Mouse (Mus musculus) adrenal gland, postnatal 4 days (tissue): ENCODE data around the gene Cmya5. TPM values are rescaled to one million over a fixed set of nuclear protein-coding genes. Genes with fewer than 3 reads are reported as not detected.
"Not testable (repeated sequence)": the region's sequence is repeated elsewhere in the genome, so short reads cannot be mapped to it uniquely, and the experiment has no call there.

Experiments
- DNase-seq, 2 experiments: peaks; one replicate each; pipeline ENCODE4 v3.0.0; 2021 to 2022; ENCODE audit warnings: low spot score in 2 of 2, mixed read lengths in 2 of 2
- long read RNA-seq, 2 experiments: library from polyadenylated mRNA; stranded (forward); transcript quantifications; one replicate each; pipeline ENCODE4 v2.0.0; 2021
- total RNA-seq, 2 experiments: library from RNA; stranded (reverse); gene quantifications; 2 replicates each; pipeline ENCODE4 v1.2.3; 2021

Gene Cmya5
- 1 to 10 TPM; 3.7 to 7.3 TPM for total RNA-seq
- long read RNA-seq, experiment 1 = 0 reads
- long read RNA-seq, experiment 2 = 0 reads

- DNase-seq = peak; percentile 61 to 81
Measured at GRCm38 (mm10) chr13:93144336-93145167, at the start of gene Cmya5. TSS of gene Cmya5 (minus strand) at chr13:93144724.

GRCm38 (mm10) chr13:93192646-93193026 is 48.1 kb upstream of the Cmya5 start:
- no peak for DNase-seq

DNA sequence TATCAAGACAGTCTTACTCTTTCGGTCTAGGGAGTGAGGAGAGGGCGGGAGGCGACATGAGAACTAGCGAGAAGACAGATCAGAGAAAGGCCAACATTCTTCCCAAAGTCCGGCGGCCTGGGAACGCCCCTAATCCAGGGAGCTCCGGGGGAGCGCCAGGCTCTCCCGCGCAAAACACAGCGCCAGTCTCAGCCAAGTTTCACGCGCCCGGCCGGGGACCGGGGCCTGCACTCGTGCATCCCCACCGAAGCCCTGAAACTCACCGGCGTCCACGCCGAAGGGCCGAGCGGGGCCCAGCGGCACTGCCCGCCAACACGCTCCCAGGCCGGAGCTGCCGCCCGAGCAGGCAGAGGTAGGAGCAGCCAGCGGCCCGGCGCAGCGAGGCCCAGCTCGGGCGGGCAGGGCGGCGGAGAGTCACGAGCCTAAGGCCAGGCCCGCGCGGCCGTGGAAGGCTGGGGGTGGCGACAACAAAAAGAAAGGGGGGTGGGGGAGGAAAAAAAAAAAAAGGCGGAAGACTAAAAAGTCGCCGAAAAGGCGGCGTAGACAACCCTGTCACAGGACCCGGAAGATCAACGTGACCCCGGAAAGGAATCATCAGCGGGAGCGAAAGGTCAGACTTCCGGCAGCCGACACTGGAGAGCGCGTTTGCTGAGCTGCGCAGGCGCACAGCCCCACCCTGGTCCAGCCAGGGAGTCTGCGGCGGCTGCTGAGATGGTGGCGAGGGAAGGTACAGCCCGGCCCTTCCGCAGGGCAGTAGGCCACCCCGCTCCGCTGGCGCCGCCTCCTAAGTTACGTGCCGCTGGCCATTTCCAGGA is 47.5 kb upstream of the Cmya5 start, which contains the start of gene Tent2:
Tent2 (minus strand) TSS at position 555 of the 815 bp plus-strand sequence.
- DNase-seq = peak; percentile 76 to 84

- no peak for DNase-seq
Measured at GRCm38 (mm10) chr13:93189416-93189815, 44.9 kb upstream of the Cmya5 start.

DNA sequence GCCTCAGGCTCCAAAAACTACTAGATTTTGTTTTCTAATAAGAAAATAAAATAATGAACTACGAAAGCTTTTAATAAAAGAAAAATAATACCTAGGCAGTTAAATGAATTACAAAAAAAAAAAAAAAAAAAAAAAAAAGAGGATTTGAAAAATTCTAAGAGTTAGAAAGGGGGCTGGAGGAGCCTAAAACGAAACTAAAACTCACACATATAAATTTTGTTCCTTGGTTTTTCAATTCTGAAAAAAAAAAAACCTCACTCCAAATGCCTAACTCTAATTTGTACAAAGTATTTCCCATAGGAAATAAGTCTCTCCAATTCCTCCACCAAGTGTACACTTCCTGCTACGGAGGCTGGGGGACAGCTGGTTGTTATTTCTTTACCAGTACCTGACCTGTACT is 44.2 kb upstream of the Cmya5 start:
- DNase-seq = no peak

- DNase-seq = not testable (repeated sequence)
Measured at GRCm38 (mm10) chr13:93187792-93188191, 43.3 kb upstream of the Cmya5 start.

DNA sequence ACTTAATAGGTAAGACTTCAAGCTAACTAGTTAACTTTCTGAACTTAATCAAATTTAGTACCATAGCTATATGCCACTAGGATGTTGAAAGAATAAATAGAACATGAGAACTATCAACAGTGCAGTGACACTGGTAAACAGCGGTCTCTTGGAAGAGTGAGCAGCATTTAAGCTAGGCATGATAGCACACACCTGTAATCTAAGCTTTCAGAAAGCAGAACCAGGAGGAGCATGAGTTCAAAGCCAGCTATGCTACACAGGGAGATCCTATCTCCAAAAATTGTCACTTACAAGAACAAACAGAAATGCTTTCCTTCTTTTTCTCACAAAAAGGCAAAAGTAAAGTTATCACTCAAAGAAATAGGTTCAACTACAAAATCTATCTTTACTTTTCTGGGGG is 35.8 kb upstream of the Cmya5 start:
- DNase-seq = no peak

DNA sequence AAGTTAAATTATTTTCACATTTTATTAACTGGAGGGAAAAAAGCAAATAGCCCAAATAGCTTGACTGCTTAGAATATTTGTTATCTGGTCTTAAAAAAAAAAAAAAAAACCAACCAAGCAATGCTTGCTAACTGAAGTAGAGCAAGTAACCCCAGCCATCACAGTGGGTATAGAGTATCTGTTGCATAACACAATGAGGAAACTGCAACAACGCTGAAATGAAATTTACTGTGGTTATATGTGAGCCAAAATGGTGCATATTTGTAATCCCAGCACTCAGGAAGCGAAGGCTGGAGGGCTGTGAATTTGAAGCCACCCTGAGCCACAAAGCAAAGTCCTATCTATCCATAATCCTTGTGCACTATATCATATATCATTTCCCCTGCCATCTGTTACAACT is 35.0 kb upstream of the Cmya5 start:
- no peak for DNase-seq

GRCm38 (mm10) chr13:93177571-93177970 is 33.0 kb upstream of the Cmya5 start:
- no peak for DNase-seq

GRCm38 (mm10) chr13:93163303-93163702 is 18.8 kb upstream of the Cmya5 start:
- DNase-seq = no peak

DNA sequence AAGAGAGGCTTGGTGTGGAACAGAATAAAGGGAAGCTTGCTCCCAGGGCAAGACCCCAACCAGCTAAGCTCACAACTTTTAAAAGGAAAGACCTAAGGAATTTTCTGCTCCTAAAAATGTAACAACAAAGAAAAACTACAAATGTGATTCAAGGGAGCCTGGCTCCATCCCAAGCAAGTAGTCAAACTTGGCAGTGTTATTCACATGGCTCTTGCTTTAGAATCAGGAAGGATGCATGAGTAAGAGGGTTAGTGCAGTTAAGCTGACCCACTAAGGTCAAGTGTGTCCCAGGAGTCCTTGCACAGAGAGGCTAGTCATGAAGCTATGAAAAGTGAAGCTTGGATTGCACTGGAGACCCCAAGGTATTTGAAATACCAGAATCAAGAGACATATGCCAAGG is 17.9 kb upstream of the Cmya5 start:
- DNase-seq = no peak

DNA sequence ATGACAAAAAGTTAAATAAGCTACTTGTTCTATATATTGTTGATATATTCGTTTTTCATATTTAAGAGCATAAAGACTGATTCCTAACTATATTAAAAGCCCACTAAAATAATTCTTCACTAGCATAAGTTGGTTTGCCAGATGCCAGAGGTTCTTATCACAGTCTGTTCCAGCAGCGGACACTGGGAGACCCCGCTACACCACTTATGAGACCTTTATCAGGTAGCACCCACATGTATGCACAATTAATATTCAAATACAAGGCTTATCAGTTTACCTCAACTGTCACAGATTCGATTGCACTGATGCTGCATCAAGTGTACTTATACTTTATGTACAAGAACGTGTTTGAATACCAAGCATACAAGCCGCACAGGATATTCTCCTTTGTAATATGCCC is 13.7 kb upstream of the Cmya5 start:
- DNase-seq = no peak

GRCm38 (mm10) chr13:93153280-93153679 is 8.8 kb upstream of the Cmya5 start:
- DNase-seq = no peak

- no peak for DNase-seq
Measured at GRCm38 (mm10) chr13:93143819-93144283, 673 bp downstream of the Cmya5 start.

GRCm38 (mm10) chr13:93141184-93141583 is 3.3 kb downstream of the Cmya5 start:
- DNase-seq = no peak

DNA sequence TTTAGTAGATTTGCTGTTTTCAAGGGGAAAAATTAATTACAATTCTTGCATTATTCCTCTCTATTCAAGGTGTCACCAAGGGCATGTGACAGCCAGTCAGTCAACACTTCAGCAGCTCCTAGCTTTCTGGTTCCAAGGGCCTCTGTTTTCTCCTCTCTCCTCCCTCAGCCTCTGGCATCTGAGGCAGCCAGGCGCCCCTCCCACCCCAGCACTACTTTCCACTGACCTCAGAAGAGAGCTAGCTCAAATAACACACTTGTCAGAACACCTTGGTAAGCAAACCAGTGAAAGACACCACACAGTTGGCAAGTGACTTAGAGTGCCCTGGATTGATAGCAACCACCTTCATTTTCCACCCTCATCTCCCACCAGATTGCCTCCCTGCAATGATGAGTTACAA is 6.5 kb downstream of the Cmya5 start:
- no peak for DNase-seq

- DNase-seq = no peak
Measured at GRCm38 (mm10) chr13:93137098-93137497, 7.4 kb downstream of the Cmya5 start.

- DNase-seq = no peak
Measured at GRCm38 (mm10) chr13:93136251-93136650, 8.3 kb downstream of the Cmya5 start.

GRCm38 (mm10) chr13:93135501-93135900 is 9.0 kb downstream of the Cmya5 start:
- no peak for DNase-seq

GRCm38 (mm10) chr13:93130674-93131073 is 13.8 kb downstream of the Cmya5 start:
- no peak for DNase-seq

GRCm38 (mm10) chr13:93128961-93129360 is 15.6 kb downstream of the Cmya5 start:
- no peak for DNase-seq
